Comparison of ENCODE assay signal across 8 mouse cellular contexts in the genomic region with DNA sequence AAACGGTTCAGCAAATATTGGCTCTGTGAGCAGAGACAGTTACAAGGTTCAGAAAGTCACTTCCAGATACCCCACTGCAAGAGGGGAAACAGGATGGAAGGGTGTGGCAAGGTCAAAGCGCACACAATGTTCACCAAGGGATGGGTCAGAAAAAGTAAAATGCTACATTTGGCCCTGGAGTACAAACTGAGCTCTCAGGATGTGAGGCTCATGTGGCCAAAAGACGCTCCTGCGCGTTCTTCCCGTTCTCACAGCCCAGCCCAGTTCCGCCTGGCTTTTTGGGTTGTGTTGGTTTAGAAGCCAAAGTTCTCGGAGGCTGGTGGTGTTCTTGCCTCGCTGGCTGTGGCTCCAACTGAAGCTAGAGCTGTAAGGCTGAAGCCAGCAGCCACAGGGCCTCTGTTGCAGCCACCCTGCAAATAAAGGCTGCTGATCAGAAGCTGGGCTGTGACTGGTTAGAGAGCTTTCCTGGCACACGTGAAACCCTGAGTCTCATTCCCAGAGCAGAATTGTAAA. TPM values are rescaled to one million over a fixed set of nuclear protein-coding genes. Genes with fewer than 3 reads are reported as not detected.
A peak's percentile ranks its signal among the peaks of the same experiment; 100 is the strongest.
DNase-seq lines count a peak whose midpoint lies in the region; ATAC-seq lines count a peak whose summit lies in the region.

No protein-coding gene starts in this region.

- no peaks in the 10 kb centered on the region for H3K36me3 ChIP-seq in midbrain, embryonic 10.5 days
- H3K36me3 ChIP-seq in midbrain, embryonic 15.5 days (replicated peaks) = no peaks in the 10 kb centered on the region
- H3K36me3 ChIP-seq in heart, embryonic 14.5 days (ENCODE audit: control insufficient read depth, insufficient read depth, low read length) = peaks cover 7% of the 10 kb centered on the region
- H3K36me3 ChIP-seq in stomach, embryonic 16.5 days (ENCODE audit: control insufficient read depth, insufficient read depth, low read length) = no peaks in the 10 kb centered on the region

- peaks cover 56% of the 10 kb centered on the region for H3K4me1 ChIP-seq in midbrain, embryonic 10.5 days
- peaks cover 19% of the 10 kb centered on the region for H3K4me1 ChIP-seq in midbrain, embryonic 15.5 days
- H3K4me1 ChIP-seq in heart, embryonic 14.5 days (ENCODE audit: control insufficient read depth in 2 of 2, insufficient read depth in 2 of 2, low read length in 2 of 2) = peaks cover 28 to 38% of the 10 kb centered on the region in 2 experiments
- H3K4me1 ChIP-seq in stomach, embryonic 16.5 days (ENCODE audit: control insufficient read depth, insufficient read depth, low read length) = peaks cover 39% of the 10 kb centered on the region

- no peak overlapping the region for H3K4me3 ChIP-seq in midbrain, embryonic 10.5 days
- H3K4me3 ChIP-seq in midbrain, embryonic 15.5 days = no peak overlapping the region
- H3K4me3 ChIP-seq in heart, embryonic 14.5 days (ENCODE audit: control insufficient read depth in 1 of 2, insufficient read depth in 1 of 2, low read depth in 1 of 2, low read length in 2 of 2) = no peak overlapping the region
- H3K4me3 ChIP-seq in stomach, embryonic 16.5 days (replicated peaks; ENCODE audit: low read length) = no peak overlapping the region

- no peaks in the 10 kb centered on the region for H3K27me3 ChIP-seq in midbrain, embryonic 10.5 days (ENCODE audit: low read depth, poor library complexity, severe bottlenecking)
- no peaks in the 10 kb centered on the region for H3K27me3 ChIP-seq in midbrain, embryonic 15.5 days (replicated peaks)
- H3K27me3 ChIP-seq in heart, embryonic 14.5 days (ENCODE audit: control insufficient read depth, insufficient read depth, low read length) = no peaks in the 10 kb centered on the region
- H3K27me3 ChIP-seq in stomach, embryonic 16.5 days (ENCODE audit: control insufficient read depth, insufficient read depth, low read length) = no peaks in the 10 kb centered on the region

- WGBS in midbrain, embryonic 10.5 days = 72% methylated on average over 10 of the region's 10 CpGs
- WGBS in midbrain, embryonic 15.5 days = 76% methylated on average over 10 of the region's 10 CpGs
- WGBS in heart, embryonic 14.5 days = 59% methylated on average over 10 of the region's 10 CpGs
- WGBS in stomach, embryonic 16.5 days = 53% methylated on average over 10 of the region's 10 CpGs

- no peak overlapping the region for H3K9ac ChIP-seq in midbrain, embryonic 15.5 days
- peak overlapping the region; percentile 50 for H3K9ac ChIP-seq in heart, embryonic 14.5 days (ENCODE audit: low read length)
- peak overlapping the region; percentile 50 for H3K9ac ChIP-seq in stomach, embryonic 16.5 days (ENCODE audit: low read length)

- no peaks in the 10 kb centered on the region for H3K9me3 ChIP-seq in midbrain, embryonic 10.5 days (replicated peaks)
- no peaks in the 10 kb centered on the region for H3K9me3 ChIP-seq in midbrain, embryonic 15.5 days
- H3K9me3 ChIP-seq in heart, embryonic 14.5 days (ENCODE audit: control insufficient read depth, low read length) = no peaks in the 10 kb centered on the region
- H3K9me3 ChIP-seq in stomach, embryonic 16.5 days (replicated peaks; ENCODE audit: control insufficient read depth, low read length) = no peaks in the 10 kb centered on the region

- DNase-seq in midbrain, embryonic 10.5 days (ENCODE audit: low spot score) = no peak
- peak; percentile 45 to 66 for DNase-seq in kidney, postnatal 4 days
- no peak for DNase-seq in frontal cortex, postnatal 10 days (ENCODE audit: low spot score in 2 of 2)
- no peak for DNase-seq in spleen, postnatal 4 days (ENCODE audit: low spot score in 2 of 2)
- DNase-seq in embryo, embryonic 9.5 days (ENCODE audit: extremely low spot score) = no peak

- ATAC-seq in midbrain, embryonic 15.5 days (replicated peaks) = no peak
- no peak for ATAC-seq in heart, embryonic 14.5 days (ENCODE audit: insufficient number of reproducible peaks, insufficient read depth, low FRiP score, low read depth)
- ATAC-seq in stomach, embryonic 16.5 days (ENCODE audit: insufficient read depth, low FRiP score) = no peak

- no peak overlapping the region for H3K4me2 ChIP-seq in midbrain, embryonic 15.5 days
- no peak overlapping the region for H3K4me2 ChIP-seq in heart, embryonic 14.5 days (ENCODE audit: low read length)
- no peak overlapping the region for H3K4me2 ChIP-seq in stomach, embryonic 16.5 days (ENCODE audit: low read depth, low read length)

- peak overlapping the region; percentile 59 for H3K27ac ChIP-seq in midbrain, embryonic 10.5 days (replicated peaks)
- no peak overlapping the region for H3K27ac ChIP-seq in midbrain, embryonic 15.5 days
- peak overlapping the region; percentile 53 to 86 for H3K27ac ChIP-seq in heart, embryonic 14.5 days (replicated peaks in 1 of 2; ENCODE audit: control insufficient read depth in 1 of 2, insufficient read depth in 1 of 2, low read depth in 2 of 2, low read length in 2 of 2)
- H3K27ac ChIP-seq in stomach, embryonic 16.5 days (ENCODE audit: low read length) = peak overlapping the region; percentile 82

RNA-seq across cellular contexts. Expression of gene Tspan9, which starts 9.7 kb away (rescaled TPM):
- polyA plus RNA-seq in midbrain, embryonic 10.5 days (2016; fragmentation: Nextera tagmentation; extraction: Ambion mirVana) = 48.0 and 52.6 TPM in 2 replicates
- 33.9 and 42.1 TPM in 2 replicates for polyA plus RNA-seq in midbrain, embryonic 15.5 days (2015; fragmentation: Nextera tagmentation; extraction: Ambion mirVana)
- 142 and 143 TPM in 2 replicates for polyA plus RNA-seq in heart, embryonic 14.5 days (2014; fragmentation: Nextera tagmentation; extraction: Ambion mirVana)
- polyA plus RNA-seq in stomach, embryonic 16.5 days (2015; fragmentation: Nextera tagmentation; extraction: Ambion mirVana) = 177 and 178 TPM in 2 replicates

Comparison
In these comparisons a context has a peak if more than half of its experiments do, and no peak if none do; other contexts are left out.
1. DNase-seq: peak in kidney, postnatal 4 days (2 of 2); none in midbrain, embryonic 10.5 days (single experiment), frontal cortex, postnatal 10 days (0 of 2), spleen, postnatal 4 days (0 of 2) and embryo, embryonic 9.5 days (single experiment).